Mouse (Mus musculus): ENCODE results near the gene F2rl3.

Gene F2rl3

DNA sequence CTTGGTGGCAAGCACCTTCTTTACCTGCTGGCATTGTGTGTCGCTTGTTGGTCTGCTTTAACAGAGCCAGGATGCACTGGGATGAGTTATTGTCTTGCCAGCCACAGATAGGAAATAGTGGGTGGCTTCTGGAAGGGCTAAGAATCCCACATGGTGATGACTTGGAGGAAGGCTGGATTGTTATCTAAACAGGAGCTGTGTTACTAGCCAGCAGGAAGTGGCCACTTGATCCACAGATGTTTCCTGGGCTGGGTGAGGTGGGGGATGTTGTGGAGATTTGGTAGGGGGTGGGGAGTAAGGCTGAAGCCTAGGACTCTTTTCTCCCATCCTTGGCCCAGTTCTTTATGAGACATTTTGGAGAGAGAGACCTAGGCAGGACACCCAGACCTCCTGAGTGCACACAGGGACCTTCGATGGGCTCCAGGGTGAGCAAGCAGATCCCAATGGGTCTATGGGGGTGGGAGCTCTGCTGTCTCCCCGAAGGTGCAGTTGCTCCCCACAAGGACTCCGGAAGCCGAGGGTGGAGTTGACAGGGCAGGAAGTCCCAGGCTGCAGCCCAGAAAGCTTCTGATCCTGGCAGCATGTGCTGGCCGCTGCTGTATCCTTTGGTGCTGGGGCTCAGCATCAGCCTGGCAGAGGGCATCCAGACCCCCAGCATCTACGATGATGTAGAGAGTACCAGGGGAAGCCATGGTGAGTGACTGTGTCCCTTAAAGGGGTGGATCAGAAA, at the start of gene F2rl3:
F2rl3 (plus strand) TSS at position 559 of the 730 bp plus-strand sequence.
- DNase-seq (ENCODE audit: low spot score), result no peak

- DNase-seq (ENCODE audit: low spot score), result no peak
Observed at GRCm38 (mm10) chr8:72712569-72712968, 49.1 kb upstream of the F2rl3 start.

- peak; percentile 27 for DNase-seq (ENCODE audit: low spot score)
Observed at GRCm38 (mm10) chr8:72716594-72716993, 45.1 kb upstream of the F2rl3 start.

DNA sequence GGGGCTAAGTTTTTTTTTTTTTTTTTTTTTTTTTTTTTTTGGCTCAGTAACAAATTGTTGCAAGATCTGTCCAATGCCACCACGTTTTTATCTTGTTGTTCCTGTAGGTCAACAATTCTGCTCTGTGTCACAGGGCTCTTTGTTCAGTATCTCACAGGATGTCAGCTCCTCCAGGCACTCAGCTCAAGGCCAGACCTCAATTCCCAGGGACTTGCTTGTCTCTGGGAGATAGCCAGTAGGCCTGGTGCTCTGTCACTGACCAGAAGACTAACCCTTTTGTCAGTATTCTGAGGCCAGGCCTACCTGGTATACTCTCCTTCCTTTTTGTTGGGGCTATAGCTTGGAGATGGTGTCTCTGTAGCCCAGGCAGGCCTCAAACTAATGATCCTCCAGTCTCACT, 41.1 kb upstream of the F2rl3 start:
- DNase-seq (ENCODE audit: low spot score), result no peak

DNA sequence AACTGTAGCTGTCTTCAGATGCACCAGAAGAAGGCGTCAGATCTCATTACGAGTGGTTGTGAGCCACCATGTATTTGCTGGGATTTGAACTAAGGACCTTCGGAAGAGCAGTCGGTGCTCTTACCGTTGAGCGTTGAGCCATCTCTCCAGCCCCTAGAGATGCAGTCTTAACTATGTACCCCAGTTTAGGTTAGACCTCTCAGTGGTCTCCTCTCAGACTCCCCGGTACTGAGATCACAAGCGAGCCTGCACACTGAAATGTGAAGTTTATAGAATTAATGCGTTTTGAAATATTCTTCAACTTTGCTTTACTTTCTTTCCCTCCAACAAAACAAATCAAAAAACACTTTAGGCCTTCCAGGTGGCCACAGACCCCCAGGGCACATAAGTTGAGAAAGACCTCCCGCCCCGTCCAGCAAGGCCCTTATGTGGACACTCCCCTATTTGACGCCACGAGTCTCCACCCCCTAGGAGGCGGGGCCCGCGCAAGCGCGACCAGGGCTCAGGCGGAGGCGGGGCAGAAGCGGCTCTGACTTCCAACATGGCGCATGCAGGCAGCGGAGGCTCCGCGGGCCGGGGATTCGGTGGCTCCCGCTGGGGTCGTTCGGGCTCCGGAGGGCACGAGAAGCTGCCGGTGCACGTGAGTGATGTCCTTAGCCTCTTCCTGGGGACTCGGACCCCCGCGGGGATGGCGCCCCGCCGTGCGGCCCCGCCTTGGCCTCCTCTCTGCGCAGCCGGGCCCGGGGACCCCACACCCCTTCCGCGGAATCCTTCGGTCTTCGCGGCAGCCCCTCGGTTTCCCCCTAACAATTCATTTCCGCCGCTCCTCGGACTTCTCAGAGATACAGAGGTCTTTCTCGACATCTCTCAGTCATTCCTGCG, 38.7 kb upstream of the F2rl3 start, which contains the start of gene Sin3b:
Sin3b (plus strand) TSS at position 517 of the 882 bp plus-strand sequence.
- peak; percentile 84 for DNase-seq (ENCODE audit: low spot score)

DNA sequence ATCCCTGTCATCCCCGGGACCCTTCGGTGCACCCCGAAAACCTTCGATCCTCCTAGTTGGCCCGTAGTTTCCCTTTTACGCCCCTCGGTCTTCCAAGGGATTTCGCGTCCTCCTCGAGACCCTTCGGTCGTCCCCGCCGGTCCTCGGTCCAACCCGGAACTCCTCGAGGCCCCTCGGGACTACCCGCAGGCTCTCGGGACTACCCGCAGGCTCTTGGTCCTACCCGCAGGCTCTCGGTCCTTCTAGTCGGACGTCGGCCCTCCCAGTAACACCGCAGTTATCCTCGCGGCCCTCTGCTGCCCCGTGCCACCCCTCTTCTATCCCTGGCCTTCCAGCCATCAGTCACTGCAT, 38.1 kb upstream of the F2rl3 start:
- peak; percentile 16 for DNase-seq (ENCODE audit: low spot score)

GRCm38 (mm10) chr8:72728636-72729035, 33.0 kb upstream of the F2rl3 start:
- DNase-seq (ENCODE audit: low spot score), result no peak

DNA sequence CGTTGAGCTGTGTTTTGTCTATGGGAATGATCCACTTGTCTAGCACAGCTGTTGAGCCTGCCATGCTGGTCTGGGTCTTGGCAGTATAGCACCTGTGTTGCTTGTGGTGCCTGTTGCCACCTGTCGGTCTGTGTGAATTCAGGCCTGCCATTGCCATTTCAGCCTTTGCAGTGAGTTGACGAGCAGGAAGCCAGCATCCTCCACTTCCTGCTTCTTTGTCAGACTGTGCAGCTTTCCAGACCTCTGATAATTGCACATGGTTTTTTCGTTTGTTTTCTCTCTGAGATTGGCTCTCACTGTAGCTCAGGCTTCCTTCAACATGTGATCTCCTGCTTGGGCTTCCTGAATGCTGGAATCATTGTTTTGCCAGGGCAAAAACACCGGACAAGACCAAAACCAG, 26.7 kb upstream of the F2rl3 start:
- DNase-seq (ENCODE audit: low spot score), result no peak

DNA sequence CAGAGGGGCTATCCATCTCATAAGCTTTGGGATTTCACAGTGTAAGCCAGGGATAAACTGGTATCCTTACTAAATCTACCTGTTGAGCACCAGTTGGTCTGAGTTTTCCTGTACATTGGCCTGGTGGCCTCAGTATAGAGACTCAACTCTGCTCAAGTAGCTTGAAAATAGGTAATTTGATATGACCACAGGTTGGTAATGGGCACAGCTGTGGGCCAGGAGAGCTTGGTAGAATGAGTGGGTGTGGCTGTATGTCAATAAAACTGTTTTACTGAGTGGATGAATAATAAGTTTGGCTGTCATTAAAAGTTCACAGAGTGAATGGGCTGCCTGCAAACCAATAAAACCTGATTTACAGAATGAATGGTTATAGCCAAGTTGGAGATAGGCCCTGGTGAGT, 24.8 kb upstream of the F2rl3 start:
- DNase-seq (ENCODE audit: low spot score), result no peak

GRCm38 (mm10) chr8:72746061-72746460, 15.6 kb upstream of the F2rl3 start:
- peak; percentile 15 for DNase-seq (ENCODE audit: low spot score)

- DNase-seq (ENCODE audit: low spot score), result no peak
Observed at GRCm38 (mm10) chr8:72749846-72750245, 11.8 kb upstream of the F2rl3 start.

DNA sequence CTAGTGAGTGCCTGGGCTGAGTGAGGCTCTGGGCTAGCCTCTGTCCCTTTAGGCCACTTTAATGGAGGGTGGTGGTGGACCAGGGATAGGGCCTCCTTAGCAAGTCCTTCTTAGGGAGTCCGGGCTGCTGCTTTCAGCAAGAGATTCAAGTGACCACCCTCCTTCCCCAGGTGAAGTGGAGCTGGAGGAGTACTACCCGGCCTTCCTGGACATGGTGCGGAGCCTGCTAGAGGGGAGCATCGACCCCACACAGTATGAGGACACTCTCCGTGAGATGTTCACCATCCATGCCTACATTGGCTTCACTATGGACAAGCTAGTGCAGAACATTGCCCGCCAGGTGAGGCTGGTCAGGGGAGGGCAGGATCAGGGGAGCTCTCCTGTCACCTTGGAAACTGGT, 11.4 kb upstream of the F2rl3 start:
- DNase-seq (ENCODE audit: low spot score), result no peak

DNA sequence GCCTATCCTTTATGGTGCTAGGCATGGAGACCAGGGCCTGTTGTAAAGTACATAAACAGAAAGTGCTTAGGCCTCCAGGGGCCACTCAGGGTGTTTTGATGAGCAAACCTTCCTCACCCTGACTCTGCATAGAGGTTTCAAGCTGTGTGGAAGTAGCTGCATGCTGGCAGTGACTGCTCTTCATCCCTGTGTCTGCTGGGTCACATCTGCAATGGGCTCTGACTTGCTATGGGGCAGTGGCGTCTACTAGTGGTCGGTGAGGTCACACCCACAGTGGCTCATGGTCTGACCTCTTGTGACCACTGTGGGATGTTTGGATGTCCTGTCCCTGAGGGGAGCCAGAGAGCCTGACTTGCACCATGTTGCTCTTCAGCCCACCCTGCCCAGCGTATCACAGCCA, 10.6 kb upstream of the F2rl3 start:
- no peak for DNase-seq (ENCODE audit: low spot score)

DNA sequence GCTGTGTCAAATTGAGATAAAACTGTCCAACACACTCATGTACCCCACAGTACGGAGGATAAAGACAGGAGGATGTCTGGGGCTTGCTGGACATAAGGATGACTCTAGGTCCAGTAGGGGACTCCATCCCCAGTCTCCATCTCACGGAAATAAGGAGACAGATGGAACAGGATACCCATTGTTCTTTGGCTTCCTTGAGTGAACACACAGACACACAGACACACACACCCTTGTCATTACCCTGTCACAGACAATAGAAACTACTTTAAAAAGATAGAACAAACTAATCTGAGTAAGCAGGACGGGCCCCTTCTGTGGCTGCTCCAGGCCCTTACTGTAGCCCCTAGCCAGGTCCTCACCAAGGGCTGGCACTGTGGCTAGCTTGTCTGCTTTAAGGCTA, 9.4 kb upstream of the F2rl3 start:
- DNase-seq (ENCODE audit: low spot score), result no peak

DNA sequence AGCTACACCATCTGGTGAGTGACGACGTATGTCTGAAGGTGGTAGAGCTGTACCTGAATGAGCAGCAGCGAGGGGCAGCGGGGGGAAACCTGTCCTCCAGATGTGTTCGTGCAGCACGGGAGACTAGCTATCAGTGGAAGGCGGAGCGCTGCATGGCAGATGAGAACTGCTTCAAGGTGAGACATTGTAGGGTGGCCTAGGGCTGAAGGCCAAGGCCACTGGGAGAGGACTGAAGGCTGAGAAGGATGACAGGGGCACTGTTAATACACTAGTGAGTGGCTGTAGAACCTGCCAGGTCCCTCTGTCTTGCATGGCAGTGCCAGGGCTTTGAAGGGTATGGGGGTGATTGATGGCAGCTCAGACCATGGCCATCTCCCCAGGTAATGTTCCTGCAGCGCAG, 8.5 kb upstream of the F2rl3 start:
- DNase-seq (ENCODE audit: low spot score), result no peak

GRCm38 (mm10) chr8:72753781-72754180, 7.9 kb upstream of the F2rl3 start:
- DNase-seq (ENCODE audit: low spot score), result no peak

GRCm38 (mm10) chr8:72756031-72756430, 5.6 kb upstream of the F2rl3 start:
- DNase-seq (ENCODE audit: low spot score), result no peak

- no peak for DNase-seq (ENCODE audit: low spot score)
Observed at GRCm38 (mm10) chr8:72756771-72757390, 4.8 kb upstream of the F2rl3 start.

DNA sequence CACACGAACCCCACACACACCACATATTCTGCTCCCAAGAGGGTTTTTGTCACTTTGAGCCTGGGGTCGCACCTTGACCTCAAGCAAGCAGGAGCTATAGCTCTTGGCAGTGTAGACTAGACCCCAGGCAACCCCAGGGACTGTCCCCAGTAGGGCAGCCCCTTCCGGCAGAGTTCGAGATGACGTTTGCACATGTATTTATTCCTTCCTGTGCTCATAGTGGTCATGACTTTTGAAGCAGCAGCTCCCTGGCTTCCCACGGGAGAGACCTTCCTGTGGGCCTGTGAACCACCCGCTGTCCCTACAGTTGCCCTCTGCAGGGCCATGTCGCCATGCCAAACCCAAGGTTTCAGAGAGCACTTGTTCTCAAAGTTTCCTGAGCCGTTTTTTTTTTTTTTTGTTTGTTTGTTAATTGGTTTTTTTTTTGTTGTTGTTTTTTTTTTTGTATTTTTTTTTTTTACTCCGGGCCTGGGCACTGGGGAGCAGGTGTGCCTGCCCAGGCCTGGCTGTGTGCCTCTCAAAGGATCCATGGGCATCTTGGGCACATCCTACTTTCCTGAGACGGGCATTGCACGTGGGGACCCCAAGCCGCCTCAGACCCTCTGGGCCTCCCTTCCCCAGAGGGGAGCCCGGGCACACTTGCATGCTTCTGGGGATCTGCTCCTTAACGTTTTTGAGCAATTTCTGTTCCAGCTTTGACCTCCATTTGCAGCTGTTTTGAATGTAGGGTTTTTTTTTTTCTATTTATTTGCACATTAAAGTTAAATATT, 4.1 kb upstream of the F2rl3 start:
- DNase-seq (ENCODE audit: low spot score), result no peak

DNA sequence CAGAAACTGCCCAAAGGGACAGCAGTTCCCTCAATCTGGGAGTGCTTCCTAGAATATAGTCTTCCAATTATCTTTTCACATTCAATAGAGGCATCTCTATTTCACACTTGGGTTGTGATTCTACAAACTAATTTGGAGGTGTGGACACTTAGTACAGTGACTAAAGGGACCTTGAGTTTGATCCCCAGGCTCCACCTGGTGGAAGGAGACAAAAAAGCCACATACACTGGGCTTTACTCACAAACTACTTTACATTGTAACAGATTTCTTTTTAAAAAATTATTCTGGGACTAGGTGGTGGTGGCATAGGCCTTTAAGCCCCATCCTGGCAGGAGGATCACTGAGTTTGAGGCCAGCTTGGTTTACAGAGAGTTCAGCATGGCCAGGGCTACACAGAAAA, 3.4 kb upstream of the F2rl3 start:
- no peak for DNase-seq (ENCODE audit: low spot score)

- DNase-seq (ENCODE audit: low spot score), result no peak
Observed at GRCm38 (mm10) chr8:72760216-72760615, 1.5 kb upstream of the F2rl3 start.

- no peak for DNase-seq (ENCODE audit: low spot score)
Observed at GRCm38 (mm10) chr8:72762306-72762705, 626 bp downstream of the F2rl3 start.

All from c-Kit-positive CD71-positive TER-119-positive erythroid progenitor cells, embryonic 14.5 days (primary cell).